Mouse (Mus musculus): ENCODE results near the gene Nhlh1.

The Nhlh1 gene

DNA sequence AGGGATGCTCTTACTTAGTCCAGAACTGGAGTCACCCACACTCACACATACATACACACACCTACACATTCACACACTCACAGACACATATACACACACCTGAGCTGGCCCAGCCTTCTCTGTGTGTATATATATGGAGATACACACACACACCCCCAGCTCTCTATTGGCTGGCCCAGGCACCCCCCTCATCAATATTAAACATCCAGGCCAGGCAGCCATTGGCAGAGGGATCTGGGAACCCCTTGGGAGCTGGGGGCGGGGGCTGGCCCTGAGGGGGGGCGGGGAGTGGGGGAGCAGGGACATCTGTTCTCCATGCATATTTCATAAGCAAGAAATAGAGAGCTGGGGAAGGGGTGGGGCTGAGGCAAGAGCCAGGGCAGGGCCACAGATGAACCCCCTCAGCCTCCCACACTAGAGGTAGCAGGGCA is at the start of gene Nhlh1:
TSS of gene Nhlh1 (minus strand) at position 83 of the 431 bp plus-strand sequence.
- DNase-seq (ENCODE audit: low spot score in 2 of 2) = no peak

DNA sequence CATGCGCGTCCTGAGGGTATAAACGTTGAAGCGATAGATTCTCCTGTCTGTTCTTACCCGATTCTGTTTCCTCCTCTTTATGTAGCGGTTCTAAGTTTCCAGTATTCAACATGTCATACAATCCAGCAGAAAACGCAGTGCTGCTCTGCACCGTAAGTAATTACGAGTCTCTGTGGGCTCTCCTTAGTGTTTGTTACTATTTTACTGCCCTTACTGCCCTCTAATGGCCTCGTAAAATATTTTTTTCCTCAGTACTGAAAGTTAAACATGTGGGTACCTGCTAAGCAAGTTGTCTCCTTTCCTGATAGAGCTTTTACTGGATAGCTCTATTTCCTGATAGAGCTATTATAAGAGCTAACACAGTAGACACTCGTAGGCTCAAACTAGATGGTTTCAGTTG is 47.7 kb upstream of the Nhlh1 start:
- DNase-seq (ENCODE audit: low spot score in 2 of 2) = no peak

DNA sequence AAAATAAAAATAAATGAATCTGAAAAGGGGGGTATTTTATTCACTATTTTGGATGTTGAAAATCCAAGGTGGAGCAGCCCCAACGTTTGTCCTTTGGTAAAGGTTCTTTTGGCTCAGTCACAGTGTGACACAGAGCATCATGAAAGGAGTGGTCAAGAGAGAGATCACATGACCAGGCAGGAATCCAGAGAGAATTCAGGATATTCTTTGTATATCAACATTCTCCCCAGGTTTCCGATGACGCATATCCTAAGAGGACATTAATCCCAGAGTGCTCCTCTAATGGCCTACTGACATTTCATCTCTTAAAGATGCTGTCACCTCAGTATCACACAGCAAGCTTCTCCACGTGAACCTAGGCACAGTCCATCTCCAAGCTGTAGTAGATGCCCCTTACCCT is 46.2 kb upstream of the Nhlh1 start:
- no peak for DNase-seq (ENCODE audit: low spot score in 2 of 2)

DNA sequence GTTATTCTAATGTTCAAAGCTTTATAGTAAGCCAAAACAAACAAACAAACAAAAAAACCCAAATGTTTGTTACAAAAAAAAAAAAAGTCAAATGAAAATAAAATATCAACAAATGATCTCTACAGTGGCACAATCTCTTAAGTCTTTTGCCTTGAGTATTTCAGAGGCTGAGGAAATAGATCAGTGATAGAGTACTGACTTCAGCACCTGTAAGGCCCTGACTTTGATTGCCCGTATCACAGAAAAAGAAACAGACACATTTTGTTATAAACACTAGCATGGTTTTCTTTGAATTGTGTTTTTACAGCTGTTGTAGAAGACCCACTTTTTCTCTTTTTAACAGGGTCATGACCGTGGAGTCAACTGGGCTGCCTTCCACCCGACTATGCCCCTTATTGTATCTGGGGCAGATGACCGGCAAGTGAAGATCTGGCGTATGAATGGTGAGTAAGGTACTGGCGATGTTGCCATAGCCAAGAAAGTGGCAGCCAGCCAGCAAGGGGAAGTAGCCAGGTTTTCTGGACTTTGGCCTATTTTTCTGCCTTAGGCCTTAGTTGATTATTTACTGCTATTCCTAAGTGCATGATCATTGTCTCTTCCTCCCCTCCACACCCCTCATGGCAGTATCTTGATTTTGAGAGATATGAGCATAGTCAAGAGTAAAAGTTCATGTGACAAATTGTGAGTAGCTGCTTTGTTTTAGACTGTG is 42.1 kb upstream of the Nhlh1 start:
- no peak for DNase-seq (ENCODE audit: low spot score in 2 of 2)

DNA sequence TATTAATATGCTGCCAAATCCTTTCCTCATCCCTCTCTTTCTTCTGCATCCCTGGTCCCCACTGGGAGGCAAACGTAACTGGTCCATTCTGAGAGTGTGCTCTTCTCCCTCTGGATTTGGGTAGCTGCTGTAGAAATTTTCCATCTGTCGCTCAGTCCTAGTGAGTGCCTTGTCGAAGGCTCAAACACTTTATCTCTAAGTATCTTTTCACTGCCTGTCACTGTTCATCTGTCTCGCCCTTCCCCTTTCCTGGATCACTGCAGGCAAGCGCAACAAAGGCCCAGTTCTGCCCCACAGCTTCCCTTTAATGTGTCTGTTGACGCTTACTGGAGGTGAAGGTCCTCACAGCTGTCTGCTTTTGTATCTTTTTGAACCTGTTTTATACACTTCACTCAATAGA is 37.8 kb upstream of the Nhlh1 start:
- no peak for DNase-seq (ENCODE audit: low spot score in 2 of 2)

DNA sequence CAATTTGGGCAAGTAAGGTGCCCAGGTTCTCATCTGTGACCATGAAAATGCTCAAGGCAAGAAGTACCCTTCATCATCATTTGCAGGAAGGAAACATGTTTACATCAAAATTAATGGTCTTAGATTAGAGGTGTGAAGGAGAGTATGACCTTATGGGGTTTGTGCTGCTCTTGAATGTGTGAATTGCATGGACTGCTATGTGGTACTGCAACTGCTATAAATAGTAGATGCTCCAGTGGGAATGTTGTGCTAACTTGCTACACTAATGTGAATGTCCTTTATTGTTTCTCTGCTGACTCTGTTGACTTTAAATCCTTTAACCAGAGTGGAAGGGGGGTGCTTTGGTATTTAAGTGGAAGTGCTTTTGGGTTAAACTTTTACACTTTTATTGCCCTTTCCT is 36.9 kb upstream of the Nhlh1 start:
- no peak for DNase-seq (ENCODE audit: low spot score in 2 of 2)

DNA sequence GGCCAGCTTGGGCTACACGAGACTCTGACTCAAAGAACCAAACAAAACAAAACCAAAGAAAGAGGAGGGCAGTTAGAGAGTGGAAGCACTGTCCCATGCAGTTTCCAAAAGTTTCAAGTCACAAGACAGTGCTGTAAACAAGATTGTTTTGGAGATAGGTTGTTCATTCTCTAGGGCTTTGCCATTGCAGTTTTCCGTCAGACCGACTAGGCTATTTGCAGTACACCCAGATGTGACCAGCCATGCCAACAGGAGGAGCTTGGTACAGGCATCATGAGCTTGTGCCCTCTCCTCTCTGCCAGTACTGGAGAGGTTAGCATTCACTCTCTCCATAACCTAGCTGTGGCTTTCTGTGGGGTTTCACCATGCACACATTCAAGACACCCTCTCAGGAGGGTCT is 36.1 kb upstream of the Nhlh1 start:
- no peak for DNase-seq (ENCODE audit: low spot score in 2 of 2)

DNA sequence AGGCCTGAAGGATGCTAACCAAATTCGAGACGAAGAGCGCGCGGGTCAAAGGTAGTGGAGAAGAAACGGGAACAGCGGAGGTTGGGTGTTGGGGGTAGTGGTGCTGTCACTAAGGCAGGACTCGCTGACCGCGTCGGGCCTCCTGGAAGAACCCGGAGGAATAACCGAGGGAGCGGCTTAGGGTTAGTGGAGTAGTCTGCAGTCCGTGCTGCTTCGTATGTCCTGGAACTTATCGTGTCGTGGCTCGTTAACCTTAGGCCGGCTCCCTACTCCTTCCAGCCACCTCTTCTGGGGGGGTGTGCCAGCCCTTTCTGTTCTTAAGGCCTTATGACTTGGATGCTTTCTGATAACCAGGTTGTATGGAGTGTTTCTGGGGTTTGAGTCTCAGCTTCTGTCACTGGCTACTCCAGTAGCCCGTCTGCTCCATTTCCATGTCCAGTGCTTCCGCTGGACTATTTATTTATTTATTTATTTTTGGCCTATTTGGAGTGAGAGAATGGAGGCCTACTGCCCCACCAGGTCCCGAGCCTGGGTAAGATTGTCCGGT is 25.6 kb upstream of the Nhlh1 start:
- no peak for DNase-seq (ENCODE audit: low spot score in 2 of 2)

DNA sequence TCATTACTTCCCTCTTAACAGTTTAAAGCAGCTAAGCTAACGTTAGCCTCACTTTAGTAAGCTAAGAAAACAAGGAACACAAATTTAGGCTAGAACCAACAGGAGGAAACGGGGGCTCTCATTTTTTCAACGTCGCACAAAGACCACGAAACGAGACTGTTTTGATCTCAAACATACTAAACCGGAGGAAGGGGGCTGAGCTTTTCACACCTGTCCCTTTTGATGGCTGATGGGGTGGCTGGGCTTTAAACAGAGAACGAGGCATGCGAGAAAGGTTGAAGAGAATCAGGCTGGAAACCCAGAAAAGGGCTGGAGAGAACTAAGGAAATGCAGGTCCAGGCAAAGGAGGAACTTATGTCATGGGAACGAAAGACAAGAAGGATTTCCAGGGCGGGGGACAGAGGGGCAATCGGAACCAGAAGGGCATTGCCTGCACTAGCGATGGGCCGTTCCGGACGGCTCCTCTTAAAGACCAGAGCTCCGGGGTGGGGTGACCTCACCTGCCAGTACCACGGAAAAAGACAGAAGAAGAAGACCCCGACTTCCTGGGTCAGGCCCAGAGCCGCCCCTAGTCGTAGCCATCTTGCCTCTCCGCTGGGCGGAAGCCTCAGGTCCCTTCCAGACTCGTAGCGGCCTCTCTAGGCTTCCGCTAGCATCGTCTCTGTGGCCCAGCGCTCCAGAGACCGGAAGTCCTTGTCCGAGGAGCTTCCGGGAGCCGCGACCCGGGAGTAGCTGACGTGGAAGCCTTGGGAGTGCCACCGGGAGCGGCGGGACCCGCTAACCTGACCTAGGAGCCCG is 24.9 kb upstream of the Nhlh1 start, which contains the start of the genes Copa and Ncstn:
TSS of gene Copa (plus strand) at position 429 of the 798 bp plus-strand sequence.
TSS of gene Ncstn (minus strand) at position 695 of the 798 bp plus-strand sequence.
- DNase-seq (ENCODE audit: low spot score in 2 of 2) = peak; percentile 88 to 93

DNA sequence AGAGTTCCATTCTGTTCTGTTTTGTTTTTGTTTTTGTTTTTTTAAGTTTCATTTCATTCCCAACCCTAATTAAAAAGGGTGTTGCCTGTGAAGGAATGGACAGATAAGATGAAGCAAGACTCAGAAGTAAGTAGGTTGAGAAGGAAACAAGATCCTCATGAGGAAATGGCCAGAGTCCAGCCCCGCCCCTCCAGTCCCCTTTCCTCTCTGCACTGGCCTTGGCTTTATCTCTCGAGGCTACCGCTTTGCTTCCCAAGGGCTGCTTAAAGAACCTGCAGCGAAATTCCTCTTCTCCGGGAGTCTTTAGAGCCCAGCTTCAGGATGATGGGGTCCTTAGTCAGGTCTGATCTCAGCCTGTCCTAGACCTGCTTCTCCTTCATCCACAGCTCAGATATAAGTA is 20.6 kb upstream of the Nhlh1 start:
- no peak for DNase-seq (ENCODE audit: low spot score in 2 of 2)

DNA sequence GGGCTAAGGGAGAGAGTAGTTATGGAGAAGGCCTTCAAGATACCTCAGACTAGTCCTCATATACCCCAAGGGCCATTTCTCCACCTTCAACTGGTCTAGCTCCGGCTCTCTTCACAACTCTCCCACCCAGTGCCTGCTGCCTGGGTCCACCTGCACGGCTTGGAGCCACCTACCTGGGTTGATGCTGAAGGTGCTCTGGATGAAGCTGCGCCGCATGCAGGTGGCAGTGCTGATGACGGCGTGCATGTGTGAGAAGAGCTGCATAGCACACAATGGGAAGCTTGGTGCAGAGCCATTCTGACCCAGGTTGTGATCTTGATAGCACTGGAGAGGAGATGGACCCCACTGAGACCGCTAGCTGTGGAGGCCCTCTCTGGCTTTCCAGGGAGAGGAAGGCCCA is 15.2 kb upstream of the Nhlh1 start:
- no peak for DNase-seq (ENCODE audit: low spot score in 2 of 2)

DNA sequence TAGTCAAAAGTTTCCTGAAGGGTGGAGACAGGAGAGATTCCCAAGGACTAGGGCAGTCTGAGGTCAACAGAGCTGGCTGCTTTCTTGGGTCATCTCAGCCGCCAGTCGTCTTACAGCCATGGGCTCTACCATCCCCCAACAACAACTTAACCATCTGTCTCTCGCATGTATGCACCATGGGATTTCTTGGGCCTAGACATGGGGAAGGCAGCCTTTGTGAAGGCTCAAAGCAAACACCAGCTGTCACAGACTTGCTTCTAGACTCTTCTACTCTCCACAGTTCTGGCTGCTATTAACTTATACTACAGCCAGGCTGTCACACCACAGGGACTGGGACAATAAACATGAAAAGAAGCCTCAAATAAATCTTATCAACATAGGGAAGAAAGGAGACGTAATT is 14.2 kb upstream of the Nhlh1 start:
- DNase-seq (ENCODE audit: low spot score in 2 of 2) = no peak

DNA sequence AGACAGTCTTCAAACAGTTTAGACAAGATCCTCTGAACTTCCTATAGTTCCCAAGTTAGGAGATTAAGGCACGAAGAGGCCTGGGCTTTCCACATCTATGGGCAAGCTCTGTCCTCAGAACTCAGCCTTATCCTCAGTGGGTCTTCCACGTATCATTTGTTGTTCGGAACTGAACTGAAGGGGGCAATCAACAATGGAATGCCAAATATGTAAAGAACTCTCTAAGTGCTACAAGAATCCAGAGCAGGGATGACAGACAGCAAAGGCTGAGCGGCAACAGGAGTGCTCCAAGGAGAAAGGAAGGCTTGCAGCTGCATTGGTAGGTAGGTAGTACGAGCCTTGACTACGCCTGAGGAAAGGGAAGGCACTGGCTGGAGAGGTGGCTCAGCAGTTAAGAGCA is 12.9 kb upstream of the Nhlh1 start:
- no peak for DNase-seq (ENCODE audit: low spot score in 2 of 2)

DNA sequence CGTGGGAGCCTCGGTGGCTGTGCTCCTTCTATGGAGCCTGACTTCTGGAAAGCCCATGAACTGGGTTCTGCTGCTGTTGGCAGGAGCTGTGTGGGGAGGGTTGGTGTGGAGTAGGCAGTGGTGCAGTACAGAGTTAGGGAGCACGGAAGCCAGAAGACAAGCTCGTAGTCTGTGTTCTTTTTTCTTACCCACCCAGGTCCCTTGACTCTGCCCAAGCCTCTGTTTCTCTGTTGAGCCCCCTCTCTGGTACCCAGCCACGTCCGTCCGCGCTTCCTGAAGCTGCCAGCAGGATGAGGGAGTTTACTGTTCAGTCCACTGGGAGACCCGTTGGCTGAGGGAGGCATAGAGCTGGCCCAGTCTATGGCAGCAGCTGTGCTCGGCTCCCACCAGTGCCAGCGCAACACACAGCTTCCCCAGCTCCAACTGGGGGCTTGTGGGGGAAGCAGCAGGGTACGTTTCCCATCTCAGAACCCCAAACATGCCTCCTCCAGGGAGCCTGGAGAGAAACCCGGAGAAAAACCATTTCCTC is 7.3 kb upstream of the Nhlh1 start:
- no peak for DNase-seq (ENCODE audit: low spot score in 2 of 2)

DNA sequence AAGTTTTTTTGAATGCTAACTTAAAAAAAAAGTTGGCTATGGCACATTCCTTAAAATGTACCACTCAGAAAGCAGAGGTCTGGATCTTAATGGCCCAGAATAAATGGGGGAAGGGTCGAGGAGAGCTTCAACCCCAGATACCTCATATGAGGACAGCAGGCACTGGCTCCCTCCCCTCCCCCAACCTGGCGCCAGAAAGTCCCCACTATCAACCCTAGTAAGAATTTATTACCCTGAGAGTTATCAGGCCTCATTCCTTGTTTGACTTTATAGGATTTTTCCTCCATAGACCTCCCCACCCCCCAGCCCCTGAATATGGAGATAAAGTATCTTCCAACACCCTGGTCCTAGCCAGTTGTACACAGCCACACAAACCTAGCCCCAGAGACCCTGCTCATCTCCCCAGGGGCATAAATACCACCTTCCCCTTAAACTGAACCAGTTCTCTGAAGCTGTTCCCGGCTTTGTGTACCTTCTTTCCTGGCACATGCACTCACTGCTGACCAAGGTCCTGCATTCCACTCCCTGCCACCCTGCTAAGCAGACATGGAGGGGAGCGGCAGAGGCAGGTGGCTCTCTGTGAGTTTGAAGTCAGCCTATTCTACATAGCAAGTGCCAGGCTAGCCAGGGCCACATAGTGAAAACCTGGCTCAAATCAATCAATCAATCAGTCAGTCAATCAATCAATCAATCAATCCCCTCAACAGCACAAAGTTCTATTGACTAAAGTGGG is 6.1 kb upstream of the Nhlh1 start:
- no peak for DNase-seq (ENCODE audit: low spot score in 2 of 2)

DNA sequence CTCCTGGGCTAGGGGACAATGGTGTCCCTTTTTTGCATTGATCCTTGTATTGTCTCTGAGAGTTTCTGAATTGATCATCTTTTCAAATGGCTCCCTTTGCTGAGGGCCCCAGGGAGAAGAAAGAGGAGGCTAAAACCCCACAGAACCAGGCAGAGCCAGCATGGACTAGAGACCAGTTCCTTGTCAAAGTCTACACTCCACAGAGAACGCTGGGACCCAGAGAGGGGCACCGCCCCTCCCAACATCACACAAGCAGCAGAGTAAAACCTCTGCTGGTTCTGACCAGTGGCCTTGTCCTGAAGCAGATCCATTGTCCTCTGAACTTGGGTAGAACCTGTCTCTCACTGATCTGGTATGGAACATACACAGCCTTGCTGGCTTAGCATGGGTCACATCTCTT is 4.7 kb upstream of the Nhlh1 start:
- DNase-seq (ENCODE audit: low spot score in 2 of 2) = no peak

DNA sequence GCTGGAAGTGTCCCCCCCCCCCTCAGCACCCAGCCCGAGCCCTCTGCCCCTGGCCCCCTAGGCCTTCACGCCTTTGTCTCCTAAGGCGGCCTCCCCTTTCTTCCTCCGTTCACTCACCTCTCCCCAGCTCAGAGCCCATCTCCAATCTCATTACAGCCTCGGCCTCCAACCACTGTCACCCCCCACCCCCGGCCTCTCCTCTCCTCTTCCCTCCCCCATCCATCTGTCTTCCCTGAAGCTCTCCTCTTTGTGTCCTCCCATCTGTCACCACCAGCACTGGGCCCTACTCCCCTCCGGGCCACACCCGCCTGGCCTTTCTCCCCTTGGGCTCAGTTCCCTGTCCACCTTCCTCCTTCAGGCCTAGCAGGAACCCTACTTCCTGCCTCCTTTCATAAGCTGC is 3.8 kb upstream of the Nhlh1 start:
- DNase-seq (ENCODE audit: low spot score in 2 of 2) = no peak

DNA sequence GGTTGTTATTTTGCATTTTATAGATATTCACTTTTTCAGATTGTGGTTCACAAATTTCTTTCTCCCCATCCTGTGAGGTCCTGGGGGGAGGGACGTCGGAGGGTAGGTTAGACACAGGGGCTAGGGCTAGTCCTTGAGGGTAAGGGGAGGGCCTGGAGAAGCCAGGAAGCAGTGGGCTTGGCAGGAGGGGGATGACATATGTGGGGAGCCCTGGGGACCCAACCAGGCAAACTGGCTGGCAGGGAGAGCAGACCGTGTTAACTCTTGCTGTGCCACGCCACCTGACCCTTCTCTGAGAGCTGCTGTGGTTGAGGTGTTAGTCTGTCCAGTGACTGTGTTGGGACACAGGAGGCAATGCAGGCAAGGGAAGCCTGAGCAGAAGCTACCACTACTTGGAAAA is 3.3 kb upstream of the Nhlh1 start:
- DNase-seq (ENCODE audit: low spot score in 2 of 2) = no peak

DNA sequence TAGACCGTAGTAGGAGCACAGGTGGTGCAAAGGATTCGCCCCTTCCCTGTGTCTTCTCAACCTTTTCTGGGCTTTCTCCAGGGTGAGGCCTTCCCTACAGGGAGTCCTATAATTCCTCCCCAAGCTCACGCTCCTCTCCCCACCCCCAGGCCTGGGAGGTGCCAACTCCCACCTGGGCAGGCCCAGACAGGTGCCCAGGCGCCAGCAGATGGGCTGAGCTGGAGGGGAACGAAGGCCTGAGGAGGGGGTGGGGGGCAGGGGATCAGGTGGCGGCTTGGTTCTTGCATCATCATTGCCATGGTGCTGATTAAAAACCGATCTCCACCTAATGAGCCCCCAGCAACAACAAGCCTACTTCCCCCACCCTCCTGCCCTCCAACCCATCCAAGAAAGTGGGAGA is 1.5 kb upstream of the Nhlh1 start:
- no peak for DNase-seq (ENCODE audit: low spot score in 2 of 2)

DNA sequence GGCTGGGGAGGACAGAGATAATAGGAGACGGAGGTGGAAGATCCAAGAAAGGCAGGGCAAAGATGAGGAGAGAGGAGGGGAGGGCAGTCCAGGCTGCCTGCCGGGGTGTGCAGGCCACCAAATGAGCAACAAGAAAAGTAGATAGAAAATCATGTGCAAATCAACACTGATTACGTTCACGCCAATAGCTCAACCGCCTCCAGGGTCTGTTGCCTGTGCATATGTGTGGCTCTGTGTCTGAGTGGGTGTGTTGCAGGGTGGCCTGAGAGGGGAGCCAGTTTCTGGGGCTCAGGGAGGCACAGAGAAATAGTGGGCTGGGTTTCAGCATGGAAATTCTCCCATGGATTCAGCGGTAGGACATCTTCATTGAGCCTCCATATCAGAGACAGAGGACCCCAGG is 948 bp upstream of the Nhlh1 start:
- no peak for DNase-seq (ENCODE audit: low spot score in 2 of 2)

DNA sequence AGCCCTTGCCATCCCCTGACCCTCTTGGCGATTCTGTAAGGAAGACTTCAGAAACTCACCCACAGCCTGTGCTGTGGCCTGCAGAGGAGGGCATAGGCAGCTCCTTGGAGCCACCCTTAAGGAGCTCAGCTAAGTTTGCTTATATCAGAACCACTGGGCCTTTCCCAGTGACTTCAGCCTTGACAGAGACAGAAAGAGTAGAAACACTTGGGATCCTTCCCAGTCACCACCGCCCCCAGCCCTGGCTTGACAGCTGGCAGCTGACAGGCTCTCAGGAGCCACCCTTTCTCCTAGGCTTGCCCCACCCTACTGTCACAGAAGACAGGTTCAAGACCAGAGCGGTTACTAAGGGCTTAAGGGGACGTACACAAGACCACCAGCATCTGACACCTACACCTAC is 1.1 kb downstream of the Nhlh1 start:
- DNase-seq (ENCODE audit: low spot score in 2 of 2) = no peak
